In genomic region chr13:98427660-98428059, GRCm38 (mm10) we compare ENCODE assay signal across 8 mouse cellular contexts.
DNase-seq lines count a peak whose midpoint lies in the region; ATAC-seq and TF ChIP-seq lines count a peak whose summit lies in the region.
"Not testable (repeated sequence)": the region's sequence is repeated elsewhere in the genome, so short reads cannot be mapped to it uniquely, and the experiment has no call there.

No protein-coding gene starts in this region.

- not testable (repeated sequence) for H3K27ac ChIP-seq in embryonic facial prominence, embryonic 13.5 days; heart, embryonic 12.5 days (ENCODE audit: poor library complexity, severe bottlenecking); hindbrain, postnatal 0 days; liver, embryonic 13.5 days; midbrain, embryonic 15.5 days; stomach, embryonic 15.5 days

- not testable (repeated sequence) for H3K9me3 ChIP-seq in embryonic facial prominence, embryonic 13.5 days; heart, embryonic 12.5 days (replicated peaks); hindbrain, postnatal 0 days (ENCODE audit: low read length); liver, embryonic 13.5 days (replicated peaks); midbrain, embryonic 15.5 days; stomach, embryonic 15.5 days

- H3K4me2 ChIP-seq in embryonic facial prominence, embryonic 13.5 days, result peak overlapping the region; percentile 50
- H3K4me2 ChIP-seq in heart, embryonic 12.5 days, result peak overlapping the region; percentile 48
- peak overlapping the region; percentile 49 for H3K4me2 ChIP-seq in hindbrain, postnatal 0 days (ENCODE audit: low read depth, low read length)
- not testable (repeated sequence) for H3K4me2 ChIP-seq in liver, embryonic 13.5 days
- peak overlapping the region; percentile 48 for H3K4me2 ChIP-seq in midbrain, embryonic 15.5 days
- peak overlapping the region; percentile 29 for H3K4me2 ChIP-seq in stomach, embryonic 15.5 days

- H3K9ac ChIP-seq in embryonic facial prominence, embryonic 13.5 days; heart, embryonic 12.5 days; hindbrain, postnatal 0 days (replicated peaks; ENCODE audit: low read length); liver, embryonic 13.5 days; midbrain, embryonic 15.5 days; stomach, embryonic 15.5 days: not testable (repeated sequence)

- peaks cover 45% of the 10 kb centered on the region for H3K27me3 ChIP-seq in embryonic facial prominence, embryonic 13.5 days
- H3K27me3 ChIP-seq in heart, embryonic 12.5 days (replicated peaks), result peaks cover 47% of the 10 kb centered on the region
- H3K27me3 ChIP-seq in hindbrain, postnatal 0 days (ENCODE audit: insufficient read depth, low read length), result not testable (repeated sequence)
- H3K27me3 ChIP-seq in liver, embryonic 13.5 days, result peaks cover 38% of the 10 kb centered on the region
- peaks cover 24% of the 10 kb centered on the region for H3K27me3 ChIP-seq in midbrain, embryonic 15.5 days (replicated peaks)
- H3K27me3 ChIP-seq in stomach, embryonic 15.5 days (replicated peaks), result peaks cover 22% of the 10 kb centered on the region

- H3K36me3 ChIP-seq in embryonic facial prominence, embryonic 13.5 days; heart, embryonic 12.5 days; hindbrain, postnatal 0 days (ENCODE audit: insufficient read depth, low read length); liver, embryonic 13.5 days; midbrain, embryonic 15.5 days (replicated peaks); stomach, embryonic 15.5 days: not testable (repeated sequence)

- peak overlapping the region; percentile 14 for H3K4me3 ChIP-seq in embryonic facial prominence, embryonic 13.5 days
- 0 out of 2 replicates have a peak overlapping the region, but pooled peaks have one; percentile 7 for H3K4me3 ChIP-seq in heart, embryonic 12.5 days
- peak overlapping the region; percentile 19 for H3K4me3 ChIP-seq in hindbrain, postnatal 0 days (ENCODE audit: low read length)
- not testable (repeated sequence) for H3K4me3 ChIP-seq in liver, embryonic 13.5 days (replicated peaks); stomach, embryonic 15.5 days (replicated peaks)
- H3K4me3 ChIP-seq in midbrain, embryonic 15.5 days, result peak overlapping the region; percentile 30

- TF ChIP-seq CTCF in hindbrain, postnatal 0 days (IDR thresholded peaks at IDR 0.05; ENCODE audit: low read depth), result not testable (repeated sequence)

- 10% methylated on average over 16 of the region's 16 CpGs for WGBS in embryonic facial prominence, embryonic 13.5 days
- 9% methylated on average over 16 of the region's 16 CpGs for WGBS in heart, embryonic 12.5 days
- WGBS in hindbrain, postnatal 0 days, result 10% methylated on average over 16 of the region's 16 CpGs
- WGBS in liver, embryonic 13.5 days (ENCODE audit: insufficient replicate concordance), result 7% methylated on average over 16 of the region's 16 CpGs
- 8% methylated on average over 16 of the region's 16 CpGs for WGBS in midbrain, embryonic 15.5 days
- 5% methylated on average over 16 of the region's 16 CpGs for WGBS in stomach, embryonic 15.5 days

- H3K4me1 ChIP-seq in embryonic facial prominence, embryonic 13.5 days, result peaks cover 26% of the 10 kb centered on the region
- not testable (repeated sequence) for H3K4me1 ChIP-seq in heart, embryonic 12.5 days (replicated peaks); hindbrain, postnatal 0 days (ENCODE audit: insufficient read depth, low read length); liver, embryonic 13.5 days (replicated peaks); midbrain, embryonic 15.5 days; stomach, embryonic 15.5 days

- not testable (repeated sequence) for ATAC-seq in embryonic facial prominence, embryonic 13.5 days (ENCODE audit: insufficient number of reproducible peaks, insufficient read depth, low FRiP score, low TSS enrichment, low read depth); heart, embryonic 12.5 days (ENCODE audit: insufficient number of reproducible peaks, low FRiP score); liver, embryonic 13.5 days (ENCODE audit: low read depth); stomach, embryonic 15.5 days (ENCODE audit: insufficient read depth, low FRiP score, low read depth)
- ATAC-seq in hindbrain, postnatal 0 days, result 0 out of 2 replicates have a peak, but pooled peaks have one; percentile 45
- ATAC-seq in midbrain, embryonic 15.5 days (replicated peaks), result peak; percentile 78

- DNase-seq in R1 (ENCODE audit: low read depth, low spot score), result peak; percentile 25
- peak; percentile 20 for DNase-seq in hindbrain, postnatal 0 days (ENCODE audit: low spot score)
- peak; percentile 27 for DNase-seq in kidney, postnatal 14 days
- DNase-seq in liver, embryonic 13.5 days, result peak; percentile 1
